Mouse (Mus musculus) kidney, embryonic 14.5 days (tissue): Measurements from ENCODE around the gene Tnpo3. TPM values are rescaled to one million over a fixed set of nuclear protein-coding genes. Genes with fewer than 3 reads are reported as not detected.

ENCODE experiments used
- ATAC-seq: fragments of 200-750 bp; cut with Nextera tagmentation; 2 replicates; pipeline ENCODE4 v1.8.0; 2017; ENCODE audit warnings: moderate number of reproducible peaks, mild to moderate bottlenecking, moderate TSS enrichment, moderate library complexity; ENCODE audit not compliant: low FRiP score, low TSS enrichment
- H3K27ac ChIP-seq: fragments of 300-500 bp; sonication (generic); 2 replicates; pipeline ENCODE4 v1.5.1; 2014; ENCODE audit warnings: low read depth, mild to moderate bottlenecking, low read length, moderate library complexity, mixed read lengths
- H3K27me3 ChIP-seq: fragments of 300-500 bp; sonication (generic); 2 replicates; pipeline ENCODE4 v1.6.1; 2014; ENCODE audit warnings: mild to moderate bottlenecking, low read length; ENCODE audit not compliant: control insufficient read depth, insufficient read depth
- H3K36me3 ChIP-seq: fragments of 300-500 bp; sonication (generic); 2 replicates; pipeline ENCODE4 v1.6.1; 2014; ENCODE audit warnings: low read length, mixed read lengths; ENCODE audit not compliant: control insufficient read depth, insufficient read depth
- H3K4me1 ChIP-seq: fragments of 300-500 bp; sonication (generic); 2 replicates; pipeline ENCODE4 v1.6.1; 2014; ENCODE audit warnings: low read length, mixed read lengths; ENCODE audit not compliant: control insufficient read depth, insufficient read depth
- H3K4me2 ChIP-seq: fragments of 300-500 bp; sonication (generic); replicated peaks from 2 replicates; pipeline ENCODE4 v1.6.1; 2014; ENCODE audit warnings: low read depth, mild to moderate bottlenecking, low read length
- H3K4me3 ChIP-seq: fragments of 300-500 bp; sonication (generic); 2 replicates; pipeline ENCODE4 v1.5.1; 2014; ENCODE audit warnings: mild to moderate bottlenecking, low read length
- H3K9ac ChIP-seq: fragments of 300-500 bp; sonication (generic); 2 replicates; pipeline ENCODE4 v1.6.1; 2014; ENCODE audit warnings: low read depth, mild to moderate bottlenecking, low read length, moderate library complexity
- H3K9me3 ChIP-seq: fragments of 300-500 bp; sonication (generic); 2 replicates; pipeline ENCODE4 v1.6.1; 2016; ENCODE audit warnings: low read length; ENCODE audit not compliant: control insufficient read depth
- WGBS: fragments of 180-500 bp; shearing (Covaris S2); extraction: QIAGEN DNeasy Blood & Tissue Kit; methylation state at CpG from one replicate; pipeline ENCODE4 v1.1.7; 2014; 5-methylcytosine and 5-hydroxymethylcytosine counted together
- polyA plus RNA-seq: library from polyadenylated mRNA; unstranded; fragments of >200 nt; fragmentation: Nextera tagmentation; extraction: Ambion mirVana; gene quantifications from 2 replicates; pipeline ENCODE4 v1.2.1, GENCODE M21; 2014

The Tnpo3 gene
- 58.8 and 104 TPM in 2 replicates for polyA plus RNA-seq

DNA sequence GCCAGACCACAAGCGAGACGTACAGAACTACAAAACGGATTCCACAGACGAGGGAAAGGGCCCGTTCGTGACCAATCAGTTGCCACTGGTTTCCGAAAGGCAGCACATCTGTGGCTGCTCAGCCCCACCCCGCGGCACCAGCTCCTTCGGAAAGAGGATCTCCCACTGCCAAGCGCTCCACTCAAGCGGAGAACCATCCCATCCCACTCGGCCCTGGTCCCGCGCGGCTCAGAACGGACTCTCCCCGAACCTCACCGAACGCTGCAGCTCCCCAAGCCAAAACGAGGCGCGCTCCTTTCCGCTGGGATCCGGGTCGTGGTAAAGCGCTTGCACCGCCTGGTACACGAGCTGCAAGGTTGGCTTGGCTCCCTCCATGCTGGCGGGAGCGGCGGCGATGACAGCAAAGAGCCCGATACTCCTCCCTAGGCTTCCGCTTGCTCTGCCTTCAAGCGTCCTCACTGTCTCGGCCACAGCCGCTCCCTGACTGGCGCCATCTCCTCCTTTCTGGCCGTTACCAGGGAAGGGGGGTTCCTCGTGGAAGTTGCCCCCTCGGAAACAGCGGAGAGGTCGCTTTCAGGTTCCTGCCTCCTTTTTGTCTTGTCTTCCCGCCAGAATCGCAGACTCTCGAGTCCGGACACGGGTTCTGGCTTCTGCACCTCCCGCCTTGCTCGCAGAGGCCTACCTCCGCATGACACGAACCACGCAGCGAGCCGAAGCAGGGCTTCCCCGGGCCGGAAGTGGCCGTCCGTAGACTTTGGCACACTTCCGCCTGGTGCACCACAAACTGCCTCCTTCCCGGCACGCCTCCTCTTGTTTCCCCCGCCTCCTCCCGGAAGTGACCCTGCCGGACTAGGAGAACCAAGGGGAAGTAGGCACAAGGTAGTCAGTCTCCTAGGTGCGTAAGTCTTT, at the start of gene Tnpo3:
TSS of gene Tnpo3 (minus strand) at position 777 of the 909 bp plus-strand sequence.
- no peaks in the 10 kb centered on the region for H3K36me3 ChIP-seq
- under 1% methylated on average over 67 of the region's 67 CpGs for WGBS
- no peaks in the 10 kb centered on the region for H3K27me3 ChIP-seq
- H3K4me1 ChIP-seq: peaks cover 6% of the 10 kb centered on the region; the same call in 1 of the 2 replicates
- H3K4me2 ChIP-seq: peak within 1 kb of the TSS; percentile 50
- H3K9me3 ChIP-seq: no peaks in the 10 kb centered on the region
- H3K9ac ChIP-seq: peak within 1 kb of the TSS; percentile 85
- peak; percentile 97 for ATAC-seq
- H3K27ac ChIP-seq: peak within 1 kb of the TSS; percentile 72
- peak within 1 kb of the TSS; percentile 84 for H3K4me3 ChIP-seq

DNA sequence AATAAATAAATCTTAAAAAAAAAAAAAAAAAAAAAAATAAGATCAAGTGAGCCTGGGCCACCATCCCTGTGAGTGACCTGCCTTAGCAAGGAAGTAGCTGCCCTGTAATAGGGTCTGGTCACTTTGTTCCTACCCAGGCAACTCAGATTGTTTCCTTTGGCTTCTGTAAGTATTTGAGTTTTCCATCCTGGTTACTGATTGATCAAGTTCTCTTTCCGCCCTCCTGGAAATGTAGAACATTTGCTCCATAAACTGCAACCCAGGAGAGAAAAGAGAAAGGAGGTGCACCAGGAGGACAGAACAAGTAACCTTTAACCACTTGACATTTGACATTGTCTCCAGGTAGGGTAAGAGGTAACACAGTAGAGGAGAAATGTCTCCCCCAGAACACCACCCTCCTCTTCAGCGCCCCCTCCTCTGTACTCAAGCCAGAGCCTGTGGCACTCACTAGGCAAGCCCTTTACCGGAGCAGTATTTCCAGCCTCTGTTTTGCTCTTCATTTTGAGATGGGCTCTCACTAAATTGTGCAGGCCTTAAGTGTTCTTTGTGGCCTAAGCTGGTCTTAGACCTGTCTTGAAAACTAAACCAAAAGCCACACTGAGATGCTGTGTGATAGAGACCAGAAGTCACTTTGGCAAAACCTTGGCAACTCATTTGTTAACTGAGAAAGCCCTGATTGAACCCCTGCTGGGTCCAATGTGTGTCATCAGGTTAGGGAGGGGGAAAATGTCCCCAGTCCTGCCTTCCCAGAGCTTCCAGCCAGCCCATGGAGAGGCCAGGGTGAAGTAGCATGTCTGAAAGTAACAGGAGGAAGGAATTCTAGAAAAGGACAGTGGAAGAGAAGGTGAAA, 49.2 kb upstream of the Tnpo3 start:
- no peaks in the 10 kb centered on the region for H3K36me3 ChIP-seq
- no peaks in the 10 kb centered on the region for H3K4me1 ChIP-seq
- H3K9me3 ChIP-seq: no peaks in the 10 kb centered on the region
- no peak overlapping the region for H3K4me3 ChIP-seq
- WGBS: 79% methylated on average over 3 of the region's 3 CpGs
- no peak overlapping the region for H3K4me2 ChIP-seq
- no peak overlapping the region for H3K9ac ChIP-seq
- peak overlapping the region; percentile 66 for H3K27ac ChIP-seq
- H3K27me3 ChIP-seq: no peaks in the 10 kb centered on the region
- ATAC-seq: peak; percentile 53; the same call in 1 of the 2 replicates

DNA sequence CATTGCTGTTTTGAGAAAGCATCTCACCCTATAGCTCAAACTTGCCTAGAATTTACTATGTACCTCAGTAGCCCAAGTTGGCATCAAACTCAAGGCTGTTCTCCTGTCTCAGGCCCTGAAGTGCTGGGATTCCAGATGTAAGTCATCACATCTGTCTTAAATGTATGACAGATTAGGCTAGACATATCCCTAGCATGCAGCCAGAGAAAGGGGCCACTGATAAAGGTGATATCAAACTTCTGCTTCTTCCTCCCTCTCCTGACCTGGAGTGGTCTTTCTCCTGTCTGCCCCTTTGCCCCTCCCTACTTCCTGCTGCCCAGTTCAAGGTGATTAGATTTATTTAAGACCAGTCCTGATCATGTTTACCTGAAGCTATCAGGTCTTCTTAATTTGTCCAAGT, 43.6 kb upstream of the Tnpo3 start:
- Histone ChIP-seq H3K27ac (no peak overlapping the region), H3K4me1 (no peaks in the 10 kb centered on the region), H3K9ac (no peak overlapping the region), H3K27me3 (no peaks in the 10 kb centered on the region), H3K36me3 (no peaks in the 10 kb centered on the region), H3K4me2 (no peak overlapping the region), H3K9me3 (no peaks in the 10 kb centered on the region), H3K4me3 (no peak overlapping the region)
- ATAC-seq: no peak

DNA sequence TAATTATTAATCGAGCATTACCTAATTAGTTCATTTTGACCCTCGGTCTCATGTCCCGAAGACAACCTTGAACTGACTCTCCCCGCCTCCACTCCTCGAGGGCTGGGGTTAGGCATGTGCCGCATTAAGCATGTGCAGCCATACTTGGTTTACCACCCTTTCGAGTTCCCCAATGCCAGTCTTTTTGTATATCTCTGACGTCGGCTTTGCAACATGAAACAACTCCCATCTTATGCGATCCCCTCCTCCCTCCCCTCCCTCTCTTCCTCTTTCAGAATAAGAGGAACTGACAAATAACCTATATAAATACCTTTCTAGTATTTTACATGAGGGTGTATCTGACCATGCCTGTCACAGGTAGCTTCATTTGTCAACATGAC, 40.5 kb upstream of the Tnpo3 start:
- ATAC-seq: no peak
- Histone ChIP-seq H3K27ac (no peak overlapping the region), H3K9me3 (no peaks in the 10 kb centered on the region), H3K9ac (no peak overlapping the region), H3K4me2 (no peak overlapping the region), H3K27me3 (no peaks in the 10 kb centered on the region), H3K36me3 (no peaks in the 10 kb centered on the region), H3K4me3 (no peak overlapping the region), H3K4me1 (no peaks in the 10 kb centered on the region)
- WGBS: 67% methylated on average over 10 of the region's 10 CpGs

DNA sequence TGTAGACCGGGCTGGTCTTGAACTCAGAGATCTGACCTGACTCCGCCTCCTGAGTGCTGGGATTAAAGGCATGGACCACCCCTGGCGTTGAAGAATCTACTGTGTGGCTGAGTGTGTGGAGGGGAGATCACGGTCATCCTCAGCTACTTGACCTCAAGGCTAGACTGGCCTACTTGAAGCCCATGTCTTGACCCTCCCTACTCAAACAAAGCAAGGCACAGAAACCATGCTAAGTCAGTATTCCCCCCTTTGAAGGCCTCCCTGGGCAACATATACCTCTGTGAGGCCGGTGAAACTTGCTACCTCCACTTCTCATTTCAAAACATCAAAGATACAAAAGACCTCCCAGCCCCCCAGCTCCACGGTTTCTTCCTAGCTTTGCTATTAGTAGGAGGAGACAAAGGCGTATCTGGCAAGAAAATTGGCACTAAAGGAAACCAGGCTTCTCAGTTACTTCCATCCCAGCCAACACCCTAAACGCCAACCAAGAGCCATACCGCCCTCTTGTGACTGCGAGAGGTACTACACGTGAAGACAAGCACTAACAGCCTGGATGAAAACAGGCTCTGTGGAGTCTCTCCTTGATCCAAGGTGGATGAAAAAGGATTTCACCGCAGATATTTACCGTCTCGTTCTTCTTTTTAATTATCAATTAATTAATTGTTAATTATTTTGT, 39.9 kb upstream of the Tnpo3 start:
- 28% methylated on average over 14 of the region's 14 CpGs for WGBS
- H3K9me3 ChIP-seq: no peaks in the 10 kb centered on the region

DNA sequence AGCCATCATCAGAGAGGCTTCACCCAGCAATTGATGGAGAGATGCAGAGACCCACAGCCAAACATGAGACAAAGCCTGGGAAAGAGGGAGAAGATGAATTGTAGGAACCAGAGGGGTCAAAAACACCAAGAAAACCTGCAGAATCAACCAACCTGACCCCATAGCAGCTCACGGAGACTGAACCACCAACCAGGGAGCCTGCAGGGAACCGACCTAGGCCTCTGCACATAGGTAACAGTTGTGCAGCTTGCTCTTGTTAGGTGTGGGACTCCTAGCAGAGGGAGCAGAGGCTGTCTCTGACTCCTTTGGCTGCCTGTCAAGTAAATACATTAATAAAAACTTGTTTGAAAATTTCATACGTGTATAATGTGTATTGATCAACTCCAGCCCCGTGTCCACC, 32.1 kb upstream of the Tnpo3 start:
- Histone ChIP-seq H3K4me1 (no peaks in the 10 kb centered on the region), H3K4me2 (no peak overlapping the region), H3K27ac (no peak overlapping the region), H3K27me3 (no peaks in the 10 kb centered on the region), H3K9me3 (peaks cover 4% of the 10 kb centered on the region; the same call in 1 of the 2 replicates), H3K4me3 (no peak overlapping the region), H3K36me3 (no peaks in the 10 kb centered on the region), H3K9ac (no peak overlapping the region)
- no peak for ATAC-seq
- 96% methylated on average over 4 of the region's 4 CpGs for WGBS

More for the DNA sequence above, 39.9 kb upstream of the Tnpo3 start:
- H3K4me3 ChIP-seq: no peak overlapping the region
- ATAC-seq: peak; percentile 81
- H3K4me1 ChIP-seq: no peaks in the 10 kb centered on the region
- no peak overlapping the region for H3K27ac ChIP-seq
- H3K4me2 ChIP-seq: no peak overlapping the region
- H3K9ac ChIP-seq: no peak overlapping the region
- no peaks in the 10 kb centered on the region for H3K36me3 ChIP-seq
- H3K27me3 ChIP-seq: no peaks in the 10 kb centered on the region

DNA sequence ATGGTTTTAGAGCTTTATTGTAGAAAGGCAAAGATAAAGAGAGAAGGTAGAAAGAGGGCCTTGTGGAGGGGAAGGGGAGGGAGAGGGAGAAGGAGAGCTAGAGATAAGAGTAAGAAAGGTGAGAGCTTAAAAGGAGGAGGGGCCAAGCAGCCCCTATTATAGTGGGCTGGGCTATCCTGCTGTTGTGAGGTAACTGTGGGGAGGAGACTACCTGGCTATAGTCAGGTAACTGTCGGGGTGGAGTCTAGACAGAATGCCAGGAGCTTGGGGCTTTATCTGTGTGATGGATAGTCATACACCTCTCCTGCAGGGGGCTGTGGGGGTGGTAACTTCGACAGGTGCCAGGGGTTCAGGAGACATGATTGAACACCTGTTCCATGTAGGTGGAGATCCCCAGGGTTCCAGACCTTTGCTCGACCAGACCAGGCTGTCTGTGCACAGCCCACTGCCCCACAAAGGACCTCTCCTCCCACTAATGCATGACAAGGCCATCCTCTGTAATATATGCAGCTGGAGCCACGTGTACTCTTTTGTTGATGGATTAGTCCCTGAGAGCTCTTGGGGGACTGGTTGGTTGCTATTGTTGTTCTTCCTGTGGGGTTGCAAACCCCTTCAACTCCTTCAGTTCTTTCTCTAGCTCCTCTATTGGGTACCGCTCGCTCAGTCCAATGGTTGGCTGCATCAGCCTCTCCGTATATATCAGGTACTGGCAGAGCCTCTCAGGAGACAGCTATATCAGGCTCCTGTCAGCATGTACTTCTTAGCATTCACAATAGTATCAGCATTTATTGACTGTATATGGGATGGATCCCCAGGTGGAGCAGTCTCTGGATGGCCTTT, 30.1 kb upstream of the Tnpo3 start:
- no peak; the same call in 1 of the 2 replicates for ATAC-seq
- H3K36me3 ChIP-seq: no peaks in the 10 kb centered on the region
- H3K9me3 ChIP-seq: peaks cover 4% of the 10 kb centered on the region; the same call in 1 of the 2 replicates
- H3K9ac ChIP-seq: no peak overlapping the region
- H3K27ac ChIP-seq: no peak overlapping the region
- peak overlapping the region; percentile 27; the same call in 1 of the 2 replicates for H3K4me2 ChIP-seq
- no peaks in the 10 kb centered on the region for H3K27me3 ChIP-seq
- 26% methylated on average over 7 of the region's 7 CpGs for WGBS
- H3K4me3 ChIP-seq: no peak overlapping the region
- peaks cover 4% of the 10 kb centered on the region; the same call in 1 of the 2 replicates for H3K4me1 ChIP-seq
